Mouse (Mus musculus): ENCODE results near the gene Qrich2.

DNA sequence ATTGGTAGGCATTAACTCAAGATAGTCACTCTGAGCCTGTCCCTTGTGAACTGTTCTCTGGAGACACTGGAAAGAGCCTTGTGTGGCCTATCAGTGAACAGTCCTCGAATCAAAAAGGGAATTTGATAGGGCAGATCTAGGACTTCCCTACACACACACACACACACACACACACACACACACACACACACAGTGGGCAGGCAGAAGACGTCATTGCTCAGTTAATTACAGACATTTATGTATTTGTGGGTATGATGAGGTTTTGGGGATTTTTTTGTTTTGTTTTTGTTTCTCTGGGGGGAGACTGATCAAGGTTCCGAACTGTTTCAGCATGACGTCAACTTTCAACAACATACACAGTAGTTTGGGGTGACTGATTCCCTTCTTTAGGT, 52.4 kb downstream of the Qrich2 start:
- TF ChIP-seq GATA1 (IDR thresholded peaks at IDR 0.05; ENCODE audit: borderline replicate concordance, low read length) = no peak
- no peak for TF ChIP-seq FLI1 (IDR thresholded peaks at IDR 0.05; ENCODE audit: low read length)
